Mouse (Mus musculus): ENCODE results near the gene Cerkl.

Cerkl gene

GRCm38 (mm10) chr2:79443401-79443800 lies 13.2 kb downstream of the Cerkl start:
- DNase-seq (ENCODE audit: low spot score): no peak

DNA sequence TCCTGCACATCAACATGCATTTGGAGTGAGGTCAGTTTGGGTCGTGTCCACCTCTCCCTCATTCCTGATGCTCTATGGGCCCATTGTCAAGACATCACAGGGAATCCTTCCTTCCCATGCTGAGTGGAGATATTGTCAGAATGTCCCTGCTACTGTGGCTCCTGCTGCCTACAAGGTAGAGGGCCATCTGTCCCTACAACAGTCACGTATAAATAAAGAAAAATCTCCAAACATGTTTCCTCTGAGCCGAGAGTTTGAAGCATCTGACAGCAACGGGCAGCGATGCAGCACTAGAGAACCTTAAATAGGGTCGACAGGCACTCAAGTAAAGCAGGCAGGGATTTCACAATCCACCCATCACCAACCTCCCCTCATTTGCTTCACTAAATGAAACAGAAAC lies 13.7 kb downstream of the Cerkl start:
- DNase-seq (ENCODE audit: low spot score): no peak

DNA sequence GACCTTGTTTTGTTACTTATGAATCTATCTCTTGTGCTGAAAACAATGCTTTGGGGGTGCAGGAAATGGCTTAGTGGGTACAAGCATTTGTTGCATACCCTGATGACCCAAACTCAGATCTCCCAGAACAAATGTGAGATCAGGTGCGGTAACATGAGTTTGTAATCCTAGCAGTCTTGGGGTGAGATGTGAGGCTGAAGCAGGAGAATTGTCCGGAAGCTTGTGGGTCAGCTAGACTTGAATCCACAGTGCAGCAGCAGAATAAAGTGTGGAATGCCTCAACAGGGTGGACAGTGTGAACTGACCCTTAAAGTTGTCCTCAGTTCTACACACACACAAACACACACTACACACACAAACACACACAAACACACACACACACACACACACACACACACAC lies 14.4 kb downstream of the Cerkl start:
- DNase-seq (ENCODE audit: low spot score): no peak

- no peak for DNase-seq (ENCODE audit: low spot score)
These were observed 26.5 kb downstream of the Cerkl start for GRCm38 (mm10) chr2:79430061-79430460.

GRCm38 (mm10) chr2:79429650-79430049 lies 26.9 kb downstream of the Cerkl start:
- DNase-seq (ENCODE audit: low spot score): no peak

- DNase-seq (ENCODE audit: low spot score): no peak
These were observed 27.5 kb downstream of the Cerkl start for GRCm38 (mm10) chr2:79429108-79429507.

DNA sequence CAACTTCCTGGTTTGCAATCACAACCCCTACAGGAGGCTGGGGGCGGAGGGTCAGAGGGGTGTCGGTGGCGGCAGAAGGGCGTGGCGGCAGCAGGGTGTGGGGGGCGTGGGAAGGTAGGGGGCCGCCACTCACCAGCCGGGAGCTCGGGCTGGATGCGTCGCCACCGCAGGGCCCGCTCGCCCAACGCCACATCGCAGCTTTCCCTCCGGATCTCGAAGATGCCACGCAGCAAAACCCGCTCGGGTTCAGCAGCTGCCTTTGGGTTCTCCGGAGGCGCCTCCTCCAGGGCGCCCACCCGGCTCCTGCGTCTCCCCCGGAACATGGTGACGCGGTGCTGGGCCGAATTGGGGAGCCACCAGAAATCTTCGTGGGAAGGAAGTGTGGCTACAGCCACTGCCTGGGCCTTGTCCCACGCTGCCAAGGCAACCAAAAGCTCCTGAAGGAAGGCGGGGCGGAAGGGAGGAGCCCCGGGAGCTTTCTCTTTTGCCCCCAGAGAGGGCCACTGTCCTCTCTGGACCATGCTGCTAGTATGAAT lies 27.9 kb downstream of the Cerkl start:
- DNase-seq (ENCODE audit: low spot score): peak; percentile 6

- no peak for DNase-seq (ENCODE audit: low spot score)
These were observed 28.6 kb downstream of the Cerkl start for GRCm38 (mm10) chr2:79428022-79428421.

GRCm38 (mm10) chr2:79421696-79422095 lies 34.9 kb downstream of the Cerkl start:
- DNase-seq (ENCODE audit: low spot score): no peak

- DNase-seq (ENCODE audit: low spot score): no peak
These were observed 42.1 kb downstream of the Cerkl start for GRCm38 (mm10) chr2:79414505-79414904.

DNA sequence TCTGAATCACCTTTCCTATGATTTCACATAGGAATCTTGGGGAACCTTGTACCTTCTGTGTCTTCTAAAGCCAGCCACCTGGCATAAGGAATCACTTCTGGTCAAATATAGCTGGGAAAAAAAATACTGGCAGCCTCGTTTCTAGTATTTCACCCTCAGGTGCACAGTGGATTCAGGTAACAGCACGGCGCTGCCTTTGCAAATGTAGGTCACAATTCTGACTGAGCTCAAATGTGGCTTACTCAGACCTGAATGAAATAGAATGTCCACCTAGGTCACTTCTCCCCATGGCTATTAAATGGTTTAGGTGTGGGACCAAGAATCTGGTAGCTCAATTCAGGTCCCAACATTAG lies 45.7 kb downstream of the Cerkl start:
- DNase-seq (ENCODE audit: low spot score): no peak

GRCm38 (mm10) chr2:79410247-79410902 lies 46.2 kb downstream of the Cerkl start:
- no peak for DNase-seq (ENCODE audit: low spot score)

DNA sequence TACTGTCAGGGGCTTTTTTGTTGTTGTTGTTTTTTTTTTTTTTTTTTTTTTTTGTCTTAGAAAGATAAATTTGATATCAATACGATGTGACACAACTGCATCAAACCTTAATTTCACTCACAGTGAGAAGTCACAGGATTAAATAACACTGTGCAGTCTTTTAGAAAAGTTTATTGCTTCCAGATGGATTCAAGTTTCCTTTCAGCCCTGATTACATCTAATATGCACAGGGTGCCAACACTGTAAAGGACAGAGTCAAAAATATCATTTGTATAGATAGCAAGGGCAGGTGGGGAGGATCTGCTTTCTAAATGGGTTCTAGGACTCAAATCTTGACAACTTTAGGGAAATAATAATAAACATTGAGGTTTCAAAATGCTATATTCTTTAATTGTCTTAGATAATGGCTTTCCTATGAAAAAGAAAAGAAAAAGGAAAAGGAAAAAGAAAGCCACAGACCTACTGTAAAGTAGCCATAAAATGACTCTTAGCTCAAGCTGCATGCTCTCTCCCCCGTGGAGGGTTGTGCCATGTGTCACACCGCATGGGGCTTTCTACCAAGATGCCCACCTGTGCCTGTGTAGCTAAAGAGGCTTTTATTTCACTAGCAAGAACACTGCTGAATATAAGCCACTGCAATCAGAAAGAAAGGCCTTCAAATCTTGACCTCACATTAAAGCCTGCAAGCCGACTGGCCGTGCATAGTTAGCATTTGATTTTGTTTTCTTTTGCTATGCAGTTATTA lies 50.8 kb downstream of the Cerkl start:
- DNase-seq (ENCODE audit: low spot score): no peak

GRCm38 (mm10) chr2:79400045-79400444 lies 56.5 kb downstream of the Cerkl start:
- no peak for DNase-seq (ENCODE audit: low spot score)

GRCm38 (mm10) chr2:79399234-79400000 lies 57.2 kb downstream of the Cerkl start:
- no peak for DNase-seq (ENCODE audit: low spot score)

DNA sequence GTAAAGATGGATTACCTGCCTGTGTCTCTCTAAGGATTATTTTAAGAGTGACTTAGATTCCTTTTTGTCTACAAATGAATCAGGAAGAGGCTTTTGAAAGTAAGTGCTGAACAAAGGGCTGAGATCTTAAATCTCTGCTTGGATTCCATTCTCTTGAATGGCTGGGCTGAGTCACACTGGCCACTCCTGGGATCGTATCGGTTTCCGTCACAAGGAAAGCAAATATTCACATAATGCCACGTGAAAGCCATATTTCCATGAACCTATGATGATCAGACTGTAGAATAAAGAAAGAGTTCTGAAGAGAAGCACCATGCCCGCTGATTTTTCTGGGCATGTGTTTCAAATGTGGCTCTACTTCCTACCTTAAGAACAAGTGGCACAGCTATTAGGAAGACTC lies 57.8 kb downstream of the Cerkl start:
- no peak for DNase-seq (ENCODE audit: low spot score)

- no peak for DNase-seq (ENCODE audit: low spot score)
These were observed 58.2 kb downstream of the Cerkl start for GRCm38 (mm10) chr2:79398343-79398742.

DNA sequence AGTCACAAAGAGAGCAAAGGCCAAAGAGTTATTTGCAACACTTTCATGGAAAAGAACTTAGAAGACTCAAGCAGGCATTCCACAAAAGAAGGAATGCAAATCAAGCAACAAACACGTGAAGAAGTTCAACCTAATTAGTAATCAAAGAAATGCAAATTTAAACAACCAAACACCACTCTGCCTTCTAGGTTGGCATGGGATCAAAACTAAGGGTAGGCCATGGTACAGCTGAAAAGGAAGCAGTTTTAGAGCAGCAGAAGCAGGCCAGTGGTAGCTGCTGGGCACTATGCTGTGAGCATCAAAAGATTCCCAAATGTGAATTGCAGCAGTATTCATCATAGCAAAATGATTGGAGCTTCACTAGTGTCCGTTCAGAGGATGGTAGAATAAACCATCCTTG lies 59.5 kb downstream of the Cerkl start:
- no peak for DNase-seq (ENCODE audit: low spot score)

GRCm38 (mm10) chr2:79379087-79380041 lies 77.2 kb downstream of the Cerkl start:
- DNase-seq (ENCODE audit: low spot score): no peak

DNA sequence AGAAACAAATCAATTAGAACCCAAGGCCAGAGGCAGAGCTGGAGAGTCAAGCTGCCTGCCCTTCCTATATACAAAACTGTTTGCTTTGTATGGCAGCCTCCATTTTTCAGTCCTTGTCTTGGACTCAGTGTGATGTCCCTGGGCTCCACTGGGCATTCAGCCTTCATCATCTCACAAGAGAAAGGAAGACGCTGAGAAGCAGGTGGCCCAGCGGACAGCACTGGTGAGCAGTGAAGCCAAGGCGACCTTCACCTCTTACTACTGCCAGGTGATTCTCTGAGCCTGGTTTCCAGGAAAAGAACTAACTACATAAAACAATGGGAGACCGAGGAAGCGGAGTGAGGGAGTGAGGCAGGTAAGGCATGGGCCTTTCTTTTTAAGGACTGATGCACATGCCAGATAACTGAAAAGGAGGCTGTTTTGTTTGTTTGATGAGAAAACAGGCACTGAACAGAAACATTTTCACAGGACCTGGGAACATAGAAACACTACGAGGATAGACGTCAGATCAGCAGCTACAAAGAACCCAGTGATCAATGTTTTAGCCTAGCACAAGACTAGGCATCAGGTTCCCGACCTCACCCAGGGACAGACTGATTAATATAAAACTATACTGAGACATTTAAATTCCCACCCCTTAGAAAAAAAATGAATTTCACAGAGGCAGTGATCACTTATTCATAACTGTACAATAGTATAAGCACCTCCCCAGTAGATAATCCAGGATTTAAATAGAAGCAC lies 78.1 kb downstream of the Cerkl start:
- DNase-seq (ENCODE audit: low spot score): no peak

All from ovary, postnatal 36 days (tissue).